Mouse (Mus musculus): ENCODE results near the gene Cdk5rap2.

DNA sequence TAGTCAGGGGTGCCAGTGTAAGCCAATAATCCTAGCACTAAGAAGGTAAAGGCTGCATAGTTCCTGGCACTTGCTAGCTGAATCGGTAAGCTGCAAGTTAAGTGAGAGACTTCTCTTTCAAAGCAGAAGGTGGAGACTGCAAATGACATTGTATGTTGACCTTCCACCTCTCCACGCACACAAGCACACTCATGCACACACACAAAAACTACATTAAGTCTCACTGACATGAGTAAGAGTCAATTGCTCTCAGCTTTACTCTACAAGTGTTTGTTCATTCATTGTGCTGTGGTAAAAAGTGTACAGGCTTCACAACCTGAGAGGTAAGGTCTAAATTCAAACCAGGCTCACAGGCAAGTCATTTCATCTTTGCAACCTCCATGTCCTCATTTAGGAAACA, 15.5 kb downstream of the Cdk5rap2 start:
- TF ChIP-seq CTCF (IDR thresholded peaks at IDR 0.05; ENCODE audit: borderline replicate concordance, insufficient read depth, low read depth, low read length): no peak
- no peak for TF ChIP-seq POLR2A (IDR thresholded peaks at IDR 0.05; ENCODE audit: borderline replicate concordance, insufficient read depth, low read length)

Data from cerebellum, adult 2 months (tissue).